Mouse (Mus musculus): ENCODE measurements around the gene Lst1.

DNA sequence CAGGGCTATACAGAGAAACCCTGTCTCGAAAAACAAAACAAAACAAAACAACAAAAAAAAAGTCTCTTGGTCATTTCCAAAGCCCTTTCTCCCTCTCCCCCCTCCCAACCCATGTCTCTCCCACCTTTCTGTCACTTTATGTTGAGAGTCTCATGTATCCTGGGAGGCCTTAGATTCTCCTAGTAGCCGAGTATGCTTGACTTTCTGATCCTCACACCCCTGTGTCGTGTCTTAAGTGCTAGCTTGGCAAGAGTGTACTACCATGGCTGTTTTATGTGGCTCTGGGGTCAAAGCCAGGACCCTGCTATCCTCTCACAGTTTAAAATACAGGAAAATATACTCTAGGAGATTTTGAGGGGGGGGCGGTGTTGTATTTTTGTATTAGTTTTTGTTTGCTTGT is 894 bp downstream of the Lst1 start:
- no peak for TF ChIP-seq CTCF (IDR thresholded peaks at IDR 0.05; ENCODE audit: borderline replicate concordance, control insufficient read depth, extremely low read depth, insufficient read depth, low read length, poor library complexity)
- no peak for TF ChIP-seq POLR2A (IDR thresholded peaks at IDR 0.05; ENCODE audit: control insufficient read depth, extremely low read depth, insufficient read depth, low read length, poor library complexity)
